Mouse (Mus musculus) right cerebral cortex, postnatal 25 days (tissue): ENCODE data around the gene Tmem39a.

ENCODE experiments used
- DNase-seq: peaks from one replicate; pipeline ENCODE4 v3.0.0; 2022

The Tmem39a gene

DNA sequence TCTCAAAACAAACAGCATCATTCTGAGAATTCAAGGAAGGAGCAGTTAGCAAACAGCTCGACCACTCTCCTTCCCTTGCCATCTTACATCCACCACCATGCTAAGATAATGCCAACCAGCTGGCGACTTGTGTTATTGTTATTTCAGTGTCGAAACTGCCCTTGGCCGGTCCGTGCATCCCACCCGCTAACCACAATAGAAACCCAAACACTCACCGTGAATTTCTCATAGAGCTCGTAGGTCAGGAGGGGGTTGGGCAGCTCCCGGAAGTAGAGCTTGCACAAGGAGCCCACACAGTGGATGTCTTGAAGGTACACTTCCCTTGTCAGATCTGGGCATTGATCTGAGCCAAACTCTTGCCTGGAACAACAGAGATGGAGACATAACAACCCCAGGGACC, 78.2 kb downstream of the Tmem39a start:
- DNase-seq: no peak

GRCm38 (mm10) chr16:38637085-38637484, 78.6 kb downstream of the Tmem39a start:
- DNase-seq: no peak
